Mouse (Mus musculus): ENCODE results near the gene Nfic. TPM values are rescaled to one million over a fixed set of nuclear protein-coding genes. Genes with fewer than 3 reads are reported as not detected.

The Nfic gene
- polyA plus RNA-seq, 1 experiment from 2014 or later: 24.5 TPM

- peak overlapping the region; percentile 44 for H3K4me3 ChIP-seq (ENCODE audit: low read length)
- H3K4me1 ChIP-seq (ENCODE audit: control insufficient read depth, insufficient read depth, low read depth, low read length): peaks cover 26% of the 10 kb centered on the region
- H3K36me3 ChIP-seq (ENCODE audit: control insufficient read depth, insufficient read depth, low read length): peaks cover 9% of the 10 kb centered on the region
Measured at GRCm38 (mm10) chr10:81473003-81473451, 17.6 kb upstream of the Nfic start.

GRCm38 (mm10) chr10:81472403-81473002, 17.1 kb upstream of the Nfic start:
- peak overlapping the region; percentile 72 for H3K4me2 ChIP-seq (ENCODE audit: low read length)
- peak overlapping the region; percentile 73 for H3K9ac ChIP-seq (ENCODE audit: low read depth, low read length)
- peaks cover 26% of the 10 kb centered on the region for H3K4me1 ChIP-seq (ENCODE audit: control insufficient read depth, insufficient read depth, low read depth, low read length)
- peak; percentile 22 for ATAC-seq
- H3K36me3 ChIP-seq (ENCODE audit: control insufficient read depth, insufficient read depth, low read length): peaks cover 15% of the 10 kb centered on the region
- H3K4me3 ChIP-seq (ENCODE audit: low read length): peak overlapping the region; percentile 44
- H3K27ac ChIP-seq (ENCODE audit: low read depth, low read length): peak overlapping the region; percentile 88
- no peaks in the 10 kb centered on the region for H3K27me3 ChIP-seq (replicated peaks; ENCODE audit: control insufficient read depth, insufficient read depth, low read length)
- 3% methylated on average over 18 of the region's 18 CpGs for WGBS
- no peaks in the 10 kb centered on the region for H3K9me3 ChIP-seq (ENCODE audit: control insufficient read depth, low read length)

More at GRCm38 (mm10) chr10:81473003-81473451, 17.6 kb upstream of the Nfic start:
- WGBS: 0% methylated on average over 21 of the region's 22 CpGs
- ATAC-seq: peak; percentile 82
- H3K27ac ChIP-seq (ENCODE audit: low read depth, low read length): peak overlapping the region; percentile 88
- H3K4me2 ChIP-seq (ENCODE audit: low read length): peak overlapping the region; percentile 72
- H3K9me3 ChIP-seq (ENCODE audit: control insufficient read depth, low read length): no peaks in the 10 kb centered on the region
- peak overlapping the region; percentile 73 for H3K9ac ChIP-seq (ENCODE audit: low read depth, low read length)
- no peaks in the 10 kb centered on the region for H3K27me3 ChIP-seq (replicated peaks; ENCODE audit: control insufficient read depth, insufficient read depth, low read length)

GRCm38 (mm10) chr10:81470454-81470853, 15.0 kb upstream of the Nfic start:
- H3K4me2 ChIP-seq (ENCODE audit: low read length): no peak overlapping the region
- 49% methylated on average over 18 of the region's 18 CpGs for WGBS
- ATAC-seq: no peak
- no peak overlapping the region for H3K4me3 ChIP-seq (ENCODE audit: low read length)
- H3K4me1 ChIP-seq (ENCODE audit: control insufficient read depth, insufficient read depth, low read depth, low read length): peaks cover 26% of the 10 kb centered on the region
- H3K27me3 ChIP-seq (replicated peaks; ENCODE audit: control insufficient read depth, insufficient read depth, low read length): peaks cover 4% of the 10 kb centered on the region; the same call in 1 of the 2 replicates
- no peak overlapping the region for H3K27ac ChIP-seq (ENCODE audit: low read depth, low read length)
- peaks cover 28% of the 10 kb centered on the region for H3K36me3 ChIP-seq (ENCODE audit: control insufficient read depth, insufficient read depth, low read length)
- no peaks in the 10 kb centered on the region for H3K9me3 ChIP-seq (ENCODE audit: control insufficient read depth, low read length)
- no peak overlapping the region for H3K9ac ChIP-seq (ENCODE audit: low read depth, low read length)

- Histone ChIP-seq H3K4me1 (ENCODE audit: control insufficient read depth, insufficient read depth, low read depth, low read length) (peaks cover 30% of the 10 kb centered on the region), H3K9ac (ENCODE audit: low read depth, low read length) (no peak overlapping the region), H3K9me3 (ENCODE audit: control insufficient read depth, low read length) (no peaks in the 10 kb centered on the region), H3K36me3 (ENCODE audit: control insufficient read depth, insufficient read depth, low read length) (peaks cover 28% of the 10 kb centered on the region), H3K4me3 (ENCODE audit: low read length) (no peak overlapping the region), H3K27me3 (replicated peaks; ENCODE audit: control insufficient read depth, insufficient read depth, low read length) (peaks cover 10% of the 10 kb centered on the region), H3K27ac (ENCODE audit: low read depth, low read length) (no peak overlapping the region), H3K4me2 (ENCODE audit: low read length) (no peak overlapping the region)
- 82% methylated on average over 5 of the region's 5 CpGs for WGBS
- no peak for ATAC-seq
Measured at GRCm38 (mm10) chr10:81469253-81469652, 13.8 kb upstream of the Nfic start.

GRCm38 (mm10) chr10:81467670-81468235, 12.3 kb upstream of the Nfic start:
- Histone ChIP-seq H3K4me2 (ENCODE audit: low read length) (no peak overlapping the region), H3K27me3 (replicated peaks; ENCODE audit: control insufficient read depth, insufficient read depth, low read length) (peaks cover 20% of the 10 kb centered on the region), H3K36me3 (ENCODE audit: control insufficient read depth, insufficient read depth, low read length) (peaks cover 28% of the 10 kb centered on the region), H3K4me3 (ENCODE audit: low read length) (no peak overlapping the region), H3K27ac (ENCODE audit: low read depth, low read length) (no peak overlapping the region), H3K4me1 (ENCODE audit: control insufficient read depth, insufficient read depth, low read depth, low read length) (peaks cover 23% of the 10 kb centered on the region), H3K9ac (ENCODE audit: low read depth, low read length) (no peak overlapping the region), H3K9me3 (ENCODE audit: control insufficient read depth, low read length) (no peaks in the 10 kb centered on the region)
- no peak for ATAC-seq
- WGBS: 79% methylated on average over 16 of the region's 16 CpGs

GRCm38 (mm10) chr10:81466881-81467280, 11.4 kb upstream of the Nfic start:
- Histone ChIP-seq H3K4me2 (ENCODE audit: low read length) (no peak overlapping the region), H3K27me3 (replicated peaks; ENCODE audit: control insufficient read depth, insufficient read depth, low read length) (peaks cover 22% of the 10 kb centered on the region), H3K4me1 (ENCODE audit: control insufficient read depth, insufficient read depth, low read depth, low read length) (peaks cover 15% of the 10 kb centered on the region), H3K27ac (ENCODE audit: low read depth, low read length) (no peak overlapping the region), H3K4me3 (ENCODE audit: low read length) (no peak overlapping the region), H3K9ac (ENCODE audit: low read depth, low read length) (no peak overlapping the region), H3K36me3 (ENCODE audit: control insufficient read depth, insufficient read depth, low read length) (peaks cover 34% of the 10 kb centered on the region), H3K9me3 (ENCODE audit: control insufficient read depth, low read length) (no peaks in the 10 kb centered on the region)
- no peak for ATAC-seq
- WGBS: 75% methylated on average over 14 of the region's 14 CpGs

- 78% methylated on average over 2 of the region's 2 CpGs for WGBS
- no peaks in the 10 kb centered on the region for H3K9me3 ChIP-seq (ENCODE audit: control insufficient read depth, low read length)
- no peak overlapping the region for H3K27ac ChIP-seq (ENCODE audit: low read depth, low read length)
- ATAC-seq: no peak
- H3K4me2 ChIP-seq (ENCODE audit: low read length): no peak overlapping the region
- H3K4me3 ChIP-seq (ENCODE audit: low read length): no peak overlapping the region
- H3K27me3 ChIP-seq (replicated peaks; ENCODE audit: control insufficient read depth, insufficient read depth, low read length): peaks cover 23% of the 10 kb centered on the region
- H3K4me1 ChIP-seq (ENCODE audit: control insufficient read depth, insufficient read depth, low read depth, low read length): peaks cover 12% of the 10 kb centered on the region
- H3K36me3 ChIP-seq (ENCODE audit: control insufficient read depth, insufficient read depth, low read length): peaks cover 35% of the 10 kb centered on the region
- H3K9ac ChIP-seq (ENCODE audit: low read depth, low read length): no peak overlapping the region
Measured at GRCm38 (mm10) chr10:81466066-81466465, 10.6 kb upstream of the Nfic start.

GRCm38 (mm10) chr10:81465265-81465645, 9.8 kb upstream of the Nfic start:
- no peak overlapping the region for H3K4me2 ChIP-seq (ENCODE audit: low read length)
- WGBS: 5% methylated on average over 5 of the region's 5 CpGs
- H3K36me3 ChIP-seq (ENCODE audit: control insufficient read depth, insufficient read depth, low read length): peaks cover 35% of the 10 kb centered on the region
- H3K4me3 ChIP-seq (ENCODE audit: low read length): no peak overlapping the region
- H3K9me3 ChIP-seq (ENCODE audit: control insufficient read depth, low read length): no peaks in the 10 kb centered on the region
- H3K9ac ChIP-seq (ENCODE audit: low read depth, low read length): no peak overlapping the region
- no peak overlapping the region for H3K27ac ChIP-seq (ENCODE audit: low read depth, low read length)
- H3K27me3 ChIP-seq (replicated peaks; ENCODE audit: control insufficient read depth, insufficient read depth, low read length): peaks cover 23% of the 10 kb centered on the region
- ATAC-seq: no peak
- H3K4me1 ChIP-seq (ENCODE audit: control insufficient read depth, insufficient read depth, low read depth, low read length): peaks cover 9% of the 10 kb centered on the region

- ATAC-seq: peak; percentile 57
- H3K9me3 ChIP-seq (ENCODE audit: control insufficient read depth, low read length): no peaks in the 10 kb centered on the region
- no peak overlapping the region for H3K27ac ChIP-seq (ENCODE audit: low read depth, low read length)
- H3K4me3 ChIP-seq (ENCODE audit: low read length): peak overlapping the region; percentile 30
- peaks cover 35% of the 10 kb centered on the region for H3K36me3 ChIP-seq (ENCODE audit: control insufficient read depth, insufficient read depth, low read length)
- peak overlapping the region; percentile 31; the same call in 1 of the 2 replicates for H3K9ac ChIP-seq (ENCODE audit: low read depth, low read length)
- H3K4me1 ChIP-seq (ENCODE audit: control insufficient read depth, insufficient read depth, low read depth, low read length): peaks cover 9% of the 10 kb centered on the region
- peak overlapping the region; percentile 49 for H3K4me2 ChIP-seq (ENCODE audit: low read length)
- H3K27me3 ChIP-seq (replicated peaks; ENCODE audit: control insufficient read depth, insufficient read depth, low read length): peaks cover 23% of the 10 kb centered on the region
- WGBS: 5% methylated on average over 32 of the region's 33 CpGs
Measured at GRCm38 (mm10) chr10:81464405-81465264, 9.2 kb upstream of the Nfic start.
